Mouse (Mus musculus) A20 (cell line): ENCODE measurements around the gene Tmem201.

ENCODE experiments used
- DNase-seq: peaks from one replicate; pipeline ENCODE4 v3.0.0-alpha.2; 2011; ENCODE audit warnings: low read depth, low spot score

The Tmem201 gene

DNA sequence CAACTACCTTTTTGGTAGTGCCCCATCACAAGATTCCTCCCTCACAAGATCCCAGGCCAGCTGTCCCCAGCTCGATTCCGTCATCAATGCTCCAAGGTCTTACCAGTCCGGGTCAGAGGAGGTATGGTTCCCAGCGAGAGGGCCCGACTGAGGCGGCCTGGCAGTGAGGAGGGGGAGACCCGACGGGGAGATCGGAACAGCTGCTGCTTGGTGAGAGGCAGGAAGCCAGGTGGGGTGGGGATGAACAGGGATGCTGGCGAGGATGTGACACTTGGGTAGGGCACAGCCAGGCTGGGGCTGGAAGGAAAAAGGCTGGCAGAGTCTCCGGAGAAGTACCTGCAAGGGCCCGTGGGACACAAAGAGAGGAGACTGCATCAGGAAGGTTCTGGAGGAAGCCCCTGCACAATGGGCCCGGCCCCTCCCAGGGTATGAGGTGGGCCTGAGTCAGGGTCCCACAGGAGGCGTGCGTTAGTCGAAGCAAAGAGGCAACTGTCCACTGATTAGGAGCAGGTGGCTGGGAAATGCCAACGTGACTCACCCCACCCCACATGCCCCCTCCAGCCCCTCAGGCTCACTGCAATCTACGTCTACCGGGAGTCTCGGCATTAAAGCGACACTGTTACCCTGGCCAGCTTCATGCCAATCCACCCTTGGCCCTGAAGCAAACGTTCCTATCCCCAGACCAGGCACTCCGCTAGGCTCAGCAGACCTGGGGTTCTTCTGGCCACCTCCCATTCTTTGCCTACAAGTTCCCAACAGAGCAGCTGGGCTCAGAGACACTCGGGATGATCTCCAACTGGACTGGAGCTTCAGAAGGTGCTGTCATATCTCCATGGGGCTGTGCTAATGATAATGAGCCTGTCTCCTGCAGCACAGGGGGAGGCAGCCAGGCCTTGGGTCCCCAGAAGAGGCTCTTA is 15.5 kb downstream of the Tmem201 start:
- no peak for DNase-seq

DNA sequence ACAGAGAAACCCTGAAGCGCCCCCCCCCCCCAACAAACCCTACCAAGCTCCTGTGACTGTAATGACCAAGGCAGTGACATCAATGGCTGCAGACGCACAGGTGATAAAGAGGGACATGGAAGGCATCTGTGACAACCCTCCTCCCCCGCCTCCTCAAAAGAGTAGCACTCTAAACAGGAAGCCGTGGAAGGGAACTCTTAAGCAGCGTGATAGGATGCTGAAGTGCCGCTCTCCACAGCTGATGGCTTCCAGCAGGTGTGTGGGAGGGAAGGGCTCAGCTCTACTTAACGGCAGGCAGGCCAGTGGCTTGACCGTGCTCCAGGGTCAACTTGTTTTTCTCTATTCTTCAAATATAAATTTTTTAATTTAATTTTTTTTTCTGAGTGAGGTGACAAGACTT is 16.7 kb downstream of the Tmem201 start:
- DNase-seq, result no peak

DNA sequence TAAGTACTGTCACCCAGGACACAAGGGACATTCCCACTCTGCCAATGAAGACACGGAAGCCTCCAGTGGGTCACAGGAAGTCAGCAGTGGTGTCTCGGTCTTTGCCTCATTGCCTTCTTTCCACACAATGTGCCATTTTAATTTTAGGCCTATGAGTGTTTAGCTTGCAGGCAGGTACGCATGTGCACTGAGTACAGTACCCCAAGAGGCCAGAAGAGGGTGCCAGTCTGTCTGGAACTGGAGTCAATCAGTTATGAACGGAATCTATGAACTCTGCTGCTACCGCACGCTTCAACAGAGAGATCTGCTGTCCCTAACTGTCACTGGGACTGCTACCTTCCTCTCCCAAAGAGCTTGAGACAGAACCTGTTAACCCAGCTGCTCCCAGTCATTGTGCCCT is 18.2 kb downstream of the Tmem201 start:
- DNase-seq, result peak; percentile 60

DNA sequence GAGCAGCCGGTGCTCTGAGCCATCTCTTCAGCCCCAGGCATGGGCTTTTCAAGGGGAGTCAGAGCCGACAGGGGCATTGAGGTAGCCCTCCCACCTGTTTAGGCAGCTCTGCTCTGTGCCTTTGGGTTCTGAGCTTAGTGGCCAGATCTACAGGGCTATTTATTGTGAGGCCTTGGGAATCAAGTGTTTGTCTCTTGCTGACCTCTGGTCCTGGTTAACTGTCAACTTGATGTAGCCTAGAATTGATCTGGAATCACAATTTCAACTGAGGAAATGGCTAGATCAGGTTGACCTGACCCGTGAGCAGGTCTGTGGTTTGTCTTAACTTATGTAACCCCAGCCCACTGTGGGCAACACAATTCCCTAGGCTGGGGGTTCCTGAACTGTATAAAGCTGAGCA is 23.3 kb downstream of the Tmem201 start:
- no peak for DNase-seq

DNA sequence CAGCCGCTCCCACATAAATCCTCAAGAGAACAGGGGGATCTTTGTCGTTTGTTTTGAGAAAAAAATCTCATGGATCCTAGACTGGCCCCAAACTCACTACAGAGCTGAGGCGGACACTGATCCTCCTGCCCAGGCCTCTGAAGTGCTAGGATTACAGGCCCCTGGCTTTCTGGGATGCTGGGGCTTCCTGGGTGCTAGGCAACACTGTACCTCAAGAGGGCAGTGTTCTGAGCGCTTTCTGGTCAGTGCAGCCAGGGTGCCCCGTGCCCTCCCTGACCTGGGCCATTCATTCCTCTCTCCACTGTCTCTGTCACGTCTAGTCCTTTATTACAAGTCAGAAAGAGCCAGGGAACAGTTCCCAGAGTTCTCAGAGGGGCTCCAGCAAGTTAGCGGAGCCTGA is 25.9 kb downstream of the Tmem201 start:
- DNase-seq, result no peak

DNA sequence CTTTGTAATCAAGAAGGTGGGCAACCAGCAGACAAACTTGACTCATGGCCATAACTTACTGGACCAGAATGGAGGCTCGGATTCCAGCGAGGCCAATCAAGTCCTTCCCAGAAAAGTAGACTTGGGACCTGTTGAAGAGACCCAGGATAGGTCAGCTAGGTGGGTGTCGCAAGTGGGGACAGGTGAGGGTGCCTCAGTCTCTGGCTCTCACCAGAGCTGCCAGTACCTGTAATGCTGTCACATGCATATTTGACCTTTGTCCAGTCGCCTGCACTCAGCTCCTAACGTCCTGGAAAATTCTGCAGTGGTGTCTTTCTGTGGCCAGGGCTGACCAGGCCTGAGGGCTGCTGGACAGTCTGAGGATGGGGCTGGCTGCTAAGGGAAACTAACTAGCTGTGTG is 26.4 kb downstream of the Tmem201 start:
- DNase-seq, result no peak

DNA sequence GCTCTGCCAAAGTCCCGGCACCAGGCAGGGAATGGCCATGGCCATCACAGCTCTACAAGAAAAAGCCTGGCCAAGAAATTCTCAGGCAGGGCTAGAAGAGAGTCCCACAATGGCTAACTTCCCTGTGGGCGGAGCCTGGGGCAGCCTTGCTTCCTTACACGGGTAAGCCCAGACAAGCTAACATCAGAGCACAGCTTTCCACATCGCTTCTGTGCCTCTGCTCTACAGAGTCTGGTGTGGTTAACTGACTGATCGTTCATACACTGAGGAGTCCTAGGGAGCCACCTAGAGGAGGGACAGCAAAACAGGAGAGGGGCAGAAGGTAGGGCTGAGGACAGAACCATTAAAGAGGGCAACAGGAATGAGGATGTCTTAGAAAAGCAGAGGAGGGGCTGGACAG is 27.3 kb downstream of the Tmem201 start:
- peak; percentile 87 for DNase-seq

DNA sequence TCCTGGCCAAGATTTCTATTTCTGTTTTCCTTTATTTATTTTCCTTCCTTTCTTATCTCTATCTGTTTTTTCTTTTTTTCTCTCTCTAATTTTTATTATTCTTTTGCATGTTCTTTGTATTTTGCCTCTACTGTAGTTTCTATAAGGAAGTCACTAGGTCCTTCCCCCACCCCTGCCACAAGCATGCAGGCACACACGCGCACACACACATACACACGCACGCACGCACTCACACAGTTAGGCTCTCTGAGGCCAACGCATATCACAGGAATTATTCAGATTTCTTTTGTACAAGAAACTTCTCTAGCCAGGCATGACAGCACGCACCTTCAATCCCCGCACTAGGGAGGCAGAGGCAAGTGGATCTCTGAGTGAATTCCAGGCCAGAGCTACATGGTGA is 31.9 kb downstream of the Tmem201 start:
- DNase-seq, result peak; percentile 69

DNA sequence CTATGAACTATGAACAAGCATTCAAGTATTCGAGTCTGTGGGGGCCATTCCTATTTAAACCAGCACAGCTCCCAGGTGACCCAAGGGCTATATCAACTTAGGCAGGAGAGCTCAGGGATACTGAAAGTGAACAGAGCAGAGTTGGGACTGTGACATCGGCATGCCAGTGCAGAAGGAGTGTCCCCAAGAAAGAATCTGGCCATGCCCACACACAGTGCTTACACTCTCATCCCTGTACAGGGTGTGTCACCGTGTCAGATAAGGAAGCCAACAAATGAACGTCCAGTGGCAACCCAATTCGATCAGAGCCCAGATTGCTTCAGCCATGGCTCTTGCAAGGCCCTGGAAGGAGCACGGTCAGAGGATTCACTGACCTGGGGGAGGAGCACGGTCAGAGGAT is 32.5 kb downstream of the Tmem201 start:
- DNase-seq, result no peak

DNA sequence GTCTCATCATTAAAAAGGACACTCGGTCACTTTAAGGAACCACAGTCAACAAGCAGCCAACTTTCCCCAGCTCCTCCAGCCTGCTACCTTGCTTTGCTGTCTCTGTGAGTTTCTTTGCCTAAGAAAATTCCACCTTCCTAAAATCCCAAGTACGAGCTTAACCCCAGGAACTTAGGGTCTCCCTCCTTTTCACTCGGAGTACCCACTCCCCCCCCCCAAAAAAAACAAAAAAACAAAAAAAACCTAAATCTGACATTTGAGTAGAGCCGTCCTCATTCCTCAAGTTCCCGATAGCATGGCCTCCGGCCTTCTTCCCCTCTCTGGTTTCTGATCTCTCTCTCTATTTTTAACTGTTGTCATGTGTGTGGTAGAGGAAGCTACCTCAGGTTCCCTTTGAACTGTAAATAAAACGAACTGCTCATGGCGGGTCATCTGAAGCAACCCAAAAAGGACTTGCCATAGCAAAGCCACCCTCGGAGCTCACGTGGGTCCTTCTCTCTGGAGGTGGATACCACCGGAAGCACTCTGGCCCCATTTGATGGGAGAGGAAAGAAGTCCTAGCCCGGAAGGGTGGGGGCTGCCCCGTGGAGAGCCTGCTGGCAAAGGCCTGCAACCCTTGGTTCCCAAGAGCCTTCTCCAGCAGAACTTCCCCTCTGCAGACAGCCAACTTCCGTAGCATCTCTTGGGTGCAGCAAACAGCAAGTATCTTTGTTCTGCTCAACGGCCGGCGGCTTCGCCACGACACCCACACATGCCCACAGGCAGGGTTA is 35.4 kb downstream of the Tmem201 start, which contains the start of gene Pik3cd:
Pik3cd (minus strand) TSS at position 362 of the 770 bp plus-strand sequence.
- DNase-seq, result peak; percentile 48

DNA sequence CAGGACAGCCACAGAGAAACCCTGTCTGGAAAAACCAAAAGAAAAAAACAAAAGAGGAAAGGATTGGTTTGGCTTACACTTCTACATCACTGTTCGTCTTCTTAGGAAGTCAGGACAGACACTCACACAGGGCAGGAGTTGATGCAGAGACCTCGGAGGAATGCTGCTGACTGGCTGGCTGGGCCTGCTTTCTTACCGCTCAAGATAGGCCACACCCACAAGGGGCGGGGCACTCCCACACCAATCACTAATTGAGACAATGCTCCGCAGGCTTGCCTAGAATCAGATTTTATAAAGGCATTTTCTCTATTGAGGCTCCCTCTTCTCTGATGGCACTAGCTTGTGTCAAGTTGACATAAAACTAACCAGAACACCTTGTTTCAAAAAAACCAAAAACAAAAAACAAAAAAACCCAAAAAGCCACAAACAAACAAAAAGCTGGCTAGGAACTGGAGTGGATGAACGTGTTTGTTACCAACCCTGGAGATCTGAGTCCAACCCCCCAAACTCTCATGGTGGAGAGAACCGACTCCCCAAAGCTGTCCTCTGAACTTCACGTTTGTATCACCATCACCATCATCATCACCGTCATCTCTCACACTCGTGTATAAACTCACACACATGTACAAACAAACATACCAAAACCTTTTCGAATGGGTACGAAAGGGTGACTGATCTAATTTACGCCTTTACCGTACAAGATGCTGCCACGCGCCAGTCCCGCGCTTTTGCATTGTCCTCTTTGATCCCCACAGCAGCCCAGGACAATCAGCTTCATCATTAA is 36.2 kb downstream of the Tmem201 start:
- DNase-seq, result peak; percentile 62

DNA sequence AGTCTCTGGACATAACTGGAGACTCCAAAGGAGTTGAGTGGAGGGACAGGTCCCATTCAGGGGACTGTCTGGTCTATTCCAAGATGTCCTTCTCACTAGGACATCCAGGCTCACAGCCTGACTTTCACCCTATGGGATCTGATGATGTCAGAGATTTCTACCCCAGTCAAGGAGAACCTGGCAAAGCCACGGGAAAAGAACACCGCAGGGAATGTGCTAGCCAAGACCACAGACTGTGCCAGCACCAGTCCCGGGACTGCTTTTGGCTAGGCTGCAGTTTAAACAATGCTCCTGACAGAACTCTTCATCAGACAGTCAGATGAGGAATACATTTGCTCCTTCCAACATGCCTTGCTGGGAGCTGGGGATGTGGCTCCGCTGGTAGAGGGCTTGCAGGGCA is 37.9 kb downstream of the Tmem201 start:
- DNase-seq, result no peak

DNA sequence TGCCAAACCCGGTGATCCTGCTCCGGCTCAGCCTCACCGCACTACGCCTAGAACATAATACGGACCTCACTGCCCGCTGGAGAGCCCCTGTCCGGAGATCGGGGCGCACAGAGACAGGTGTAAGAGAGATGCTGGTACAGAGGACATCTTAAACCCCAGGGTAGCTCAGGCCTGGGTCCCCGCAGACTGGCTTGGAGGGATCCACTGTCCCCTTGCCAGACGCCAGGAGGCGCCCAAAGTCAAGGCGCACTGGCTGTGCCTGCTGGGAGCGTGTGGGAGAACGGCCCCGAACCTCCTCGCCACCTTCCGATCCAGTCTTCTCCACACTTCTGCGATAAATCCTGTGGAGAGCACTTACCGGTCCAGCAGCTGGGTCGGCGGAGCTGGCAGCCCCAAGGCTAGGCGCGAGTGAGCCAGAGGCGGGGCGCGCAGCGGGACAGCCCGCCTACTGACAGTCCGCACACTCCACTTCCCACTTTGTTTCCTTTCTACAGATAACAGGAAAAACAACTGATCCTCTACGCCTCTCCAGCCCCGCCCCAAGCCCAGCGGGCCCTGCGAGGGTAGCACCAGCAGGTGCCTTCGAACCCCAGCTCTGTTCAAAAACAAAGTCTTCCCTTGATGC is 39.5 kb downstream of the Tmem201 start:
- DNase-seq, result peak; percentile 93

DNA sequence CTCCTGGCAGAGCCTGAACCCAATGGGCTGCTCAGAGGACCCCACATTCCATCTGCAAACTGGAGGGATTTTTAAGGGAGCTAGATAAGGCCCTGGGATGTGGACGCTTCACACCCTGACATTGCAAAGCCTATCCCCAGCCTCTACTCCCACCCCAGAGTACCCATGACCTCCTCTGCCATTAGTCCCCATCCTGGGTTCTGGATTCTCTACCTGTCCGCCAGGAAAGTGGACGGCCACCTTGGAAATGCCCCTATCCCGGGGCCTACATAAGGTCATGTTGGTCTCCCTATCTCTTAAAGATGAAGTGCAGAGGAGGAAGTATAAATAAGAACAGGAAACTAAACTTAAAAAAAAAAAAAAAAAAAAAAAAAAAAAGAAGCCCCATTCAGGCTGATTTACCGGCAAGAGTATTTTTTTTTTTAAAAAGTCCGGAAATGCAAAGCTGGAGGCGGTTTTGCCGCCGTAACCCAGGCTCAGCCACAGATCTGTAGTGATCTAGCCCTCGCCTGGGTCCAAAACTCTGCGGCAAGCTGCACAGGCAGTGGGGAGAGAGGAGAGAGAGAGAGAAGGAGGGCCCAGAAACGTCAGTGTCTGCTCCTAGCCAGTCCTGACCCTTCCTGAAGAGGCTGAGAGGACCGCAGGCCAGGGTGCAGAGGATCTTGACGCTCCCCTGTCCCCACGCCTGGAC is 40.2 kb downstream of the Tmem201 start:
- peak; percentile 86 for DNase-seq

DNA sequence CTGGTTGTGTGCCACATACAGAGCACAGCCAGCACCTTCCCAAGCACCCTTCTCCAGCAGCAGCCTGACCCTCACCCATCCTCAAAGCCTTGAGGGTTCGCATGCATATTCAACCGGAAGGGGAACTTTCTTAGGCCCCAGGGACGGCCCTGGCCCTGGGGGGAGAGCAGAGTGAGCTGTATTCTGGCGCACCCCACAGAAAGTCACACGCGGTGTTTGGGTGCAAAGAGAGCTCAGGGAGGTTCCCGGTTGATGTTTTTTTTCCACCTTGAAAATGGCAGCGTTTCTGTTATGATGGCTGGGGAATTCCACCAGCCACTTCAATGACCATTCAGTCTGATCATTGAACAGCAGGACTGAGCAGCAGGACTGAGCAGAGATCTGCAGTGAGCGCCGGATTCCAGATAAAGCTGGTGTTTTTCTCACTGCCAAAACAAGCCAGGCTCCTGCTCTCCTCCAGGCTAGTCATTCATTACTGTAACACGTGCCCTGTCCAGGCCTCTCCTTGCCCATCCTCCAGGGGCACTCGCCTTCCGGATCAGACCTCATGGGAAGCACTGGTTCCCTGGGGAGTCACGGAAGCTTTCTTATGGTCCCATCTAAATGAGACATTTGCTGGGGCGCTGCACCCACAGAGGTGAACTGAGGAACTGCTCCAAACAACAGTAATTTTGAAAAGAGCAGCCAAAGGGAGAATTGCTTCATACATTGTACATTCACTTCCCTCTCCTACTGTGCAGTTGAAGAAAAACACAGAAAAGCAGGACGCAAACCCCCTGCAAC is 41.5 kb downstream of the Tmem201 start:
- peak; percentile 77 for DNase-seq

DNA sequence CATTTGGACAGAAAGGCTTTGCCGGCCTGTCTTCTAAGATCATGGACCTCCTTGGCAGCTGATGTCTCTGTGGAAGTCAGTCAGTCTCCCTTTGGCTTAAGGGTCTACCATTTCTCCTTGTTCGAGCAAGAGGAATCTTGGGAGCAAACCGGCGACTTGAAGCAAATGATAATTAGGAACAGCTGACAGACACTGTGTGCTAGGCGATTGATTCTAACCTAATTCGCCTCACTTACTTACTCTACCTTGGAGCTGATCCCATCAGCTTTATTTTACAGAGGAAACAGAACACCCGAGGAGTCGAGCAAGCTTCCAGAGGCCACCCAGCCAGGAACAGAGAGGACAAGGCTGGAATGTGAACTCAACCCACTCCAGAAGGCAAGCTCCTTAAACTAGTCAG is 46.5 kb downstream of the Tmem201 start:
- DNase-seq, result no peak

DNA sequence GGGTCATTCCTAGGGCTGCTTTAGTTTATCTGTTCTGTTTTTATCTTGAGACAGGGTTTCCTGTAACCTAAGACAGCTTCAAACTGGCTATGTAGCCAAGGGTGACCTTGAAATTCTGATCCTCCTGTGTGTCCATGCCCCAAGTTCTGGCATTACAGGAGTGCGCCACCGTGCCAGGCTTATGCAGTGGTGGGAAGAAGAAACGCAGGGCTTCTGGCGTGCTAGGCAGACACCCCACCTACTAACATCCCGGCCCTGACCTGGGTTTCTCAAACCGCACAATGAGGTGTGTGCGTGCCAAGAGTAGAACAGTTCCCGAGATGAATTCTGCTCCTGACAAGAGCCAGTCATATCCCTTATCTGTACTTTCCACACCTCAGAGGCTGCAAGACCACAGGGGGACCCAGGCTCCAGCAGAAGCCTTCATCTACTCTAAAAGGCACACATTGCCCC is 47.0 kb downstream of the Tmem201 start:
- no peak for DNase-seq

DNA sequence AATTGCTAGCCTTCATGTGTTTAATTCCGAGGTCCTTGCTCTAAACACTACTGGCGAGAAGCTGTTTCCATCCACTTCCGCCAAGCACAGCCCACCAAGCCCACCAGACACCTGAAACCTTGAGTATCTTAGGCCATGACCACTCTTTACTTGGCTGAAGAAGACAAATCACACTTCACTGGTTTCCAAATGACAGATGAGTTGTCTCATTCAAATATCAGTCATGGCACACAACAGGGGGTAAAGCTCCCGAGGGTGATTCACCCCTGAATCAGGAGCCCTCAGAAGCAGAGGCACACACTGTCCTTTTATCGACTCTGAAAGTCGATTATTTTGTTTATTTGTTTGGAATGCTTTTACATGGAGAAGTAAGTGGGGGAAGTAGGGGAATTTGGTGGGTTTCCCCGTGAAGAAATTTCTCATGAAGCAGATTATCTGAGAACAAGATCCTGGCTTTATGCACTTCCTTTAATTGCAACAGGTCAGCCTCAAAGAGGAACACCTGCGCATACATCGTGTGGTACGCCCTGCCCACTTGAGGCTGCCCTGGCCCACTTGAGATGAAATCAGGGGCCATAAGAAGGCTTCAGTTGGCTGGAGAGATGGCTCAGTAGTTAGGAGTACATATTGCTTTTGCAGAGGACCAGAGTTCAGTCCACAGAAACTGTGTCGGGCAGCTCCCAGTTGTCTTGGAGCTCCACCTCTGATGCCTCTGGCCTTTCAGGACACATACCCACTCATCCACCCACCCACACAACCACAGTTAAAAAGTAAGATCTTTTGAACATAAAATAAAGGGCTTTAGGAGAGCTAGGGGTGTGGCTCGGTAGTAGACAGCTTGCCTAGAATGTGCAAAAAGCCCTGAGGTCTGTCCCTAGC is 47.8 kb downstream of the Tmem201 start:
- peak; percentile 89 for DNase-seq

DNA sequence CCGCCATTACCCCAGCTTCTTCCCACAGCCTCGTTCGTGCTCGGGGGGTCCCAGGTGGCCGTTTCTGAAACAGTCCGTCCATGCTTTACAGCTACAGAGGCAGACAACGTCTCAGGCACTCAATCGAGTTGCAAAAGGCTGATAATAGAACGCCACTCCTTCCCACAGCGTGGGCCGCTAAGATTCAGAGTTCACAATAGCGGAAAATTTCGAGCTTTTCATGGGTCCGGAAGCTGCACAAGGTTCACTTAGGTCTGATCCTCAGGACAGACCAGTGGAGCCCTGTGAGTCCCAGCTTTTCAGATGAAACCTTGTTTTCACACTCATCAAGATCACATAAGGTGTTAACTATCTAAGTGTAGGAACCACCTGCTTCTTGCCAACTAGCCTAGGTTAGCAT is 49.0 kb downstream of the Tmem201 start:
- DNase-seq, result no peak
